Mouse (Mus musculus) forebrain, embryonic 13.5 days (tissue): ENCODE measurements at regions not wholly inside any gene's neighbourhood (a gene's known extent, or its start where the extent isn't known, plus 50 kb on each side); places are given as distances from the start of the nearest gene placed in this dataset.

Experiments used
- ATAC-seq: fragments of 200-750 bp; cut with Nextera tagmentation; 2 replicates; pipeline ENCODE4 v1.8.0; 2017
- H3K27ac ChIP-seq: fragments of 300-500 bp; sonication (generic); 2 replicates; pipeline ENCODE4 v1.5.1; 2015; ENCODE audit warnings: inconsistent platforms, mild to moderate bottlenecking, moderate library complexity
- H3K27me3 ChIP-seq: fragments of 300-500 bp; sonication (generic); 2 replicates; pipeline ENCODE4 v1.6.1; 2015; ENCODE audit warnings: mild to moderate bottlenecking, inconsistent platforms
- H3K36me3 ChIP-seq: fragments of 300-500 bp; sonication (generic); 2 replicates; pipeline ENCODE4 v1.6.1; 2015; ENCODE audit warnings: mild to moderate bottlenecking, inconsistent platforms; ENCODE audit not compliant: poor library complexity, severe bottlenecking
- H3K4me1 ChIP-seq: fragments of 300-500 bp; sonication (generic); 2 replicates; pipeline ENCODE4 v1.6.1; 2015; ENCODE audit warnings: inconsistent platforms
- H3K4me2 ChIP-seq: fragments of 300-500 bp; sonication (generic); 2 replicates; pipeline ENCODE4 v1.6.1; 2015; ENCODE audit warnings: inconsistent platforms, mild to moderate bottlenecking, moderate library complexity
- H3K4me3 ChIP-seq: fragments of 300-500 bp; sonication (generic); 2 replicates; pipeline ENCODE4 v1.5.1; 2015; ENCODE audit warnings: mild to moderate bottlenecking, inconsistent platforms
- H3K9ac ChIP-seq: fragments of 300-500 bp; sonication (generic); 2 replicates; pipeline ENCODE4 v1.6.1; 2015; ENCODE audit warnings: mild to moderate bottlenecking, inconsistent platforms
- H3K9me3 ChIP-seq: fragments of 300-500 bp; sonication (generic); replicated peaks from 2 replicates; pipeline ENCODE4 v1.6.1; 2016; ENCODE audit warnings: inconsistent platforms
- WGBS: fragments of 180-500 bp; shearing (Covaris S2); methylation state at CpG from one replicate; pipeline ENCODE4 v1.1.7; 2015; 5-methylcytosine and 5-hydroxymethylcytosine counted together

- WGBS = 73% methylated on average over 6 of the region's 6 CpGs
- no peak overlapping the region for H3K27ac ChIP-seq
These were observed 89.0 kb upstream of the H2afz start for GRCm38 (mm10) chr3:137775076-137775849.

GRCm38 (mm10) chr3:137778113-137778512 lies 86.2 kb upstream of the H2afz start:
- H3K27me3 ChIP-seq = peaks cover 14% of the 10 kb centered on the region; the same call in 1 of the 2 replicates
- no peak overlapping the region for H3K4me3 ChIP-seq
- H3K9ac ChIP-seq = no peak overlapping the region
- H3K9me3 ChIP-seq = no peaks in the 10 kb centered on the region
- peaks cover 15% of the 10 kb centered on the region for H3K4me1 ChIP-seq
- no peak overlapping the region for H3K27ac ChIP-seq
- H3K36me3 ChIP-seq = no peaks in the 10 kb centered on the region
- 39% methylated on average over 7 of the region's 7 CpGs for WGBS
- H3K4me2 ChIP-seq = no peak overlapping the region
- peak; percentile 56 for ATAC-seq

More at GRCm38 (mm10) chr3:137775076-137775849, 89.0 kb upstream of the H2afz start:
- Histone ChIP-seq H3K4me2 (no peak overlapping the region), H3K4me3 (no peak overlapping the region), H3K27me3 (peaks cover 4% of the 10 kb centered on the region; the same call in 1 of the 2 replicates), H3K9me3 (no peaks in the 10 kb centered on the region), H3K36me3 (no peaks in the 10 kb centered on the region), H3K4me1 (peaks cover 11% of the 10 kb centered on the region), H3K9ac (no peak overlapping the region; the same call in 1 of the 2 replicates)
- peak; percentile 75 for ATAC-seq

GRCm38 (mm10) chr3:137780029-137780428 lies 84.3 kb upstream of the H2afz start:
- no peak overlapping the region for H3K27ac ChIP-seq
- H3K4me1 ChIP-seq = peaks cover 33% of the 10 kb centered on the region
- H3K27me3 ChIP-seq = peaks cover 14% of the 10 kb centered on the region; the same call in 1 of the 2 replicates
- 2% methylated on average over 11 of the region's 11 CpGs for WGBS
- no peak for ATAC-seq
- H3K36me3 ChIP-seq = no peaks in the 10 kb centered on the region
- H3K4me2 ChIP-seq = peak overlapping the region; percentile 44
- H3K9ac ChIP-seq = no peak overlapping the region; the same call in 1 of the 2 replicates
- H3K9me3 ChIP-seq = no peaks in the 10 kb centered on the region
- H3K4me3 ChIP-seq = 0 out of 2 replicates have a peak overlapping the region, but pooled peaks have one; percentile 6

- Histone ChIP-seq H3K4me1 (peaks cover 40% of the 10 kb centered on the region), H3K4me2 (no peak overlapping the region), H3K27ac (no peak overlapping the region), H3K4me3 (no peak overlapping the region), H3K9me3 (no peaks in the 10 kb centered on the region), H3K27me3 (peaks cover 14% of the 10 kb centered on the region; the same call in 1 of the 2 replicates), H3K9ac (no peak overlapping the region), H3K36me3 (no peaks in the 10 kb centered on the region)
- no peak for ATAC-seq
- WGBS = 92% methylated on average over 5 of the region's 5 CpGs
These were observed 81.5 kb upstream of the H2afz start for GRCm38 (mm10) chr3:137782836-137783235.

GRCm38 (mm10) chr3:137783937-137784911 lies 80.1 kb upstream of the H2afz start:
- WGBS = 18% methylated on average over 7 of the region's 7 CpGs
- H3K9ac ChIP-seq = no peak overlapping the region
- H3K36me3 ChIP-seq = no peaks in the 10 kb centered on the region
- peak; percentile 87 for ATAC-seq
- H3K4me2 ChIP-seq = peak overlapping the region; percentile 42
- H3K27me3 ChIP-seq = peaks cover 14% of the 10 kb centered on the region; the same call in 1 of the 2 replicates
- no peak overlapping the region for H3K4me3 ChIP-seq
- H3K9me3 ChIP-seq = no peaks in the 10 kb centered on the region
- peak overlapping the region; percentile 79 for H3K27ac ChIP-seq
- peaks cover 40% of the 10 kb centered on the region for H3K4me1 ChIP-seq

- no peaks in the 10 kb centered on the region for H3K9me3 ChIP-seq
- peaks cover 10% of the 10 kb centered on the region; the same call in 1 of the 2 replicates for H3K27me3 ChIP-seq
- peak overlapping the region; percentile 79 for H3K27ac ChIP-seq
- peak; percentile 71 for ATAC-seq
- H3K4me3 ChIP-seq = no peak overlapping the region
- peak overlapping the region; percentile 42 for H3K4me2 ChIP-seq
- H3K4me1 ChIP-seq = peaks cover 36% of the 10 kb centered on the region
- WGBS = 14% methylated on average over 7 of the region's 7 CpGs
- no peak overlapping the region for H3K9ac ChIP-seq
- H3K36me3 ChIP-seq = no peaks in the 10 kb centered on the region
These were observed 79.1 kb upstream of the H2afz start for GRCm38 (mm10) chr3:137785224-137785623.

GRCm38 (mm10) chr3:137785871-137786270 lies 78.4 kb upstream of the H2afz start:
- Histone ChIP-seq H3K27ac (peak overlapping the region; percentile 79; the same call in 1 of the 2 replicates), H3K9me3 (no peaks in the 10 kb centered on the region), H3K9ac (no peak overlapping the region), H3K27me3 (0 out of 2 replicates have a peak, but pooled peaks cover 8% of the 10 kb centered on the region), H3K36me3 (no peaks in the 10 kb centered on the region), H3K4me3 (no peak overlapping the region), H3K4me1 (peaks cover 32% of the 10 kb centered on the region), H3K4me2 (no peak overlapping the region)
- 33% methylated on average over 2 of the region's 2 CpGs for WGBS
- ATAC-seq = no peak

- ATAC-seq = no peak
- Histone ChIP-seq H3K4me2 (no peak overlapping the region), H3K9ac (no peak overlapping the region), H3K36me3 (no peaks in the 10 kb centered on the region), H3K4me3 (no peak overlapping the region), H3K9me3 (no peaks in the 10 kb centered on the region), H3K27ac (no peak overlapping the region; the same call in 1 of the 2 replicates), H3K27me3 (no peaks in the 10 kb centered on the region), H3K4me1 (peaks cover 17% of the 10 kb centered on the region)
- 63% methylated on average over 6 of the region's 6 CpGs for WGBS
These were observed 74.6 kb upstream of the H2afz start for GRCm38 (mm10) chr3:137789671-137790070.

GRCm38 (mm10) chr3:137790340-137790739 lies 73.9 kb upstream of the H2afz start:
- WGBS = 93% methylated on average over 7 of the region's 7 CpGs
- H3K4me1 ChIP-seq = peaks cover 10% of the 10 kb centered on the region

GRCm38 (mm10) chr3:137795754-137796315 lies 68.5 kb upstream of the H2afz start:
- Histone ChIP-seq H3K4me1 (no peaks in the 10 kb centered on the region), H3K9ac (no peak overlapping the region), H3K27me3 (no peaks in the 10 kb centered on the region), H3K27ac (no peak overlapping the region), H3K4me2 (no peak overlapping the region), H3K4me3 (no peak overlapping the region), H3K9me3 (no peaks in the 10 kb centered on the region), H3K36me3 (no peaks in the 10 kb centered on the region)
- WGBS = 90% methylated on average over 7 of the region's 7 CpGs
- no peak for ATAC-seq

More at GRCm38 (mm10) chr3:137790340-137790739, 73.9 kb upstream of the H2afz start:
- H3K4me3 ChIP-seq = no peak overlapping the region
- no peak overlapping the region for H3K9ac ChIP-seq
- no peak overlapping the region for H3K4me2 ChIP-seq
- no peak overlapping the region for H3K27ac ChIP-seq
- H3K9me3 ChIP-seq = no peaks in the 10 kb centered on the region
- no peaks in the 10 kb centered on the region for H3K27me3 ChIP-seq
- ATAC-seq = no peak
- H3K36me3 ChIP-seq = no peaks in the 10 kb centered on the region

- no peaks in the 10 kb centered on the region for H3K27me3 ChIP-seq
- H3K4me2 ChIP-seq = no peak overlapping the region
- no peaks in the 10 kb centered on the region for H3K9me3 ChIP-seq
- 85% methylated on average over 4 of the region's 4 CpGs for WGBS
- H3K4me3 ChIP-seq = no peak overlapping the region
- ATAC-seq = no peak
- H3K9ac ChIP-seq = no peak overlapping the region
- H3K4me1 ChIP-seq = no peaks in the 10 kb centered on the region
- H3K36me3 ChIP-seq = no peaks in the 10 kb centered on the region
- no peak overlapping the region for H3K27ac ChIP-seq
These were observed 65.5 kb upstream of the H2afz start for GRCm38 (mm10) chr3:137798769-137799168.
